Mouse (Mus musculus): ENCODE data around the gene Serping1. TPM values are rescaled to one million over a fixed set of nuclear protein-coding genes. Genes with fewer than 3 reads are reported as not detected.
"Not testable (repeated sequence)": the region's sequence is repeated elsewhere in the genome, so short reads cannot be mapped to it uniquely, and the experiment has no call there.

Gene Serping1
- 10 to 100 TPM; 58.8 to 72.1 TPM for total RNA-seq (2021)
- long read RNA-seq, experiment 1, transcript Serping1-201 (8 exons, 1,768 nt) = major isoform, 11 of 158 reads
- long read RNA-seq, experiment 1, partial matches to known transcripts = 144 of 158 reads
- long read RNA-seq, experiment 1, other reads (novel, unspliced or antisense) = 3 of 158 reads
- long read RNA-seq, experiment 2, transcript Serping1-201 (8 exons, 1,768 nt) = major isoform, 7 of 119 reads
- long read RNA-seq, experiment 2, partial matches to known transcripts = 110 of 119 reads
- long read RNA-seq, experiment 2, other reads (novel, unspliced or antisense) = 2 of 119 reads

DNA sequence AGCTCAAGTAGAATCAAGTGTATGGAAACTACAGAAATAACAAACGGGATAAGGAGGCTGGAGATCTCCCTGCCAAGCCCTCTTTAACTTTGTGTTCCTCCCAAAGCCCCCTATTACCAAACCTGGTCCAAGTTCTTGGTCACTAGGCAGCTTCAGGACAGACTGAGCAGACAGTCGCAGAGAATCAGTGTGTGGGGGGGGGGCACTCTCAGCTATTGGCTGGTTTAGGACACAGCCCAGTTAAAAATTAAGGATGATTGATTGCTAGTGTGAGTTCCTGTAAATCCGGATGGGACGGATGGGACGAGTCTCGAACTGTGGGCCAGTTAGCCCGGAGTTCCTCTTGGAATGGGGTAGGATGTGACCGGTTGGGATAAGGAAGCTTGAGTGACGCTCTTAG, at the start of gene Serping1:
Serping1 (minus strand) TSS at position 204 of the 400 bp plus-strand sequence.
- intact Hi-C loops (cut with DNase I) = no loop called here
- DNase-seq = peak; percentile 9 to 16

DNA sequence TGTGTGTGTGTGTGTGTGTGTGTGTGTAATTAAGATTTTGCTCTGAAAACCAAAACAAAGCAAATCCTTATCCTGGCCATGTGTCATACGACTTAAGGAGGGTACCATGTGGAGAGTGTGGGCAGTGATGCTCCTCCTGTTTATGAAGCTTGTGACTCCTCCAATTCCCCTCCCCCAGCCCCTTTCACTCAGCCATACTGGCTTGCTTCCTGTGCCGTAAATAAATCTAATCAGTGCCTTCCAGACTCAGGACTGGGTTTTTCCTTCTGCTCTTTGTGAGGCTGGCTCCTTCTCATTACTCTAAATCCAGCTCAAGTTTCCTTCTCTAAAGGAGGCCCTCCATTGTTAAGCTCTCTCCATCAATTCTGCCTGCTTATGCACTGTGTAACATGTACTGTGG, 48.0 kb upstream of the Serping1 start:
- intact Hi-C loops (cut with DNase I) = no loop called here
- no peak for DNase-seq

DNA sequence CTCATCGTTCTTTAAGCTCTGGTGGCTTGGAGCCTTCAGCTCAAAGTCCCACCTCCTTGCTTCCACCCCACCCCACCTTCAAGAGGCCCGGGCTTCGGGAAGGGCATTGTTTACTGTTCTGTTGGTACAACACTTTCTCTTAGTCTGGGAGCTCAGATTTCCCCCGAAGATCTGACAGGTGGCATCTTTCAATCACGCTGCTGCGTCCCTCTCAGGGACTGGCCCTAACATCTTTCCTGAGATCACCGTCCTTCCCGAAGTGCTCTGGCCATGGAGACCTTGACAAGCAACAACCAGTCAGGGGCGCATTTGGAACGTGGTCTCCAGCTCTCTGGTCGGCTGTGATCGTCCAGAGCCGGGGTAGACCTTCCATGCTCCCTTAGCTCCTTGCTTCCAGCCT, 47.3 kb upstream of the Serping1 start, which contains the start of gene Smtnl1:
Smtnl1 (minus strand) TSS at position 101 of the 400 bp plus-strand sequence.
- intact Hi-C loops (cut with DNase I) = no loop called here
- DNase-seq = no peak

DNA sequence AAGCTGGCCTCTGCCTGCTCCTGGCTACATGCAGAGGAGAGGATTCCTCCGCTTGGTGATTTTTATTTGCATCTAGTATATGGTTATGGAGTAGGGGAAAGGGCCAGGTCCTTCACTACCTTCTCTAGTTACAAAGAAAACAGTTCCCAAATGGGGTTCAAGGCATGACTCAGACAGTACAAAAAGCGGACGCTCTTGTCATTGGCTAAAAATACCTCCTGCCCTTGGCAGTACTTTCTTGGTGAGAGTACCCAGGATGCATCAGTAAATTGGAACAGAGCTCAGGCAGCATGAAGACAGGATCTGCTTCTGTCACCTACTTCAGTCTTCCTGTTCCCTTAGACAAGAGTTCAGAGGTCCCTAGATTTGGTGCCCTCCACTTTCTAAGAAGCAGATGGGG, 44.6 kb upstream of the Serping1 start:
- DNase-seq = peak in 1 of 2 experiments; percentile 31

DNA sequence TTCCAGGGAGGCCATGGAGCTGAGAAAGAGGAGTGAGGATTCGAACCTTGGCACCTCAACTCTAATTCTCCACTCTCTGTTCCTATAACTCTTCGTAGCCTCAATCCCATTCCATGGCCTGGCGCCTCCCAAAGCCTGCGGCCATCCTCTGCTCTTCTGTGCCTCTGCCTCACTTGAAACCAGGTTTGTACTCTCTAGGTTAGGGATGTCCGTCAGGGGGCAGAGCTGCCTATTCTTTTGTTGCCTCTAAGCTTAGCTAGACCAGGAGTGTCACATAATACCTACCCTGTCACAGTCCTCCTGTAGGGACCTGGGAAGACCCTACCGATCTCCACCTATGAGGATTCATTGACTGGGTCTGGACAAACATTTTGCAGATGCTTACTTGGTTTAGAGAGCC, 37.4 kb upstream of the Serping1 start:
- intact Hi-C loops (cut with DNase I) = no loop called here

More for the DNA sequence above, 44.6 kb upstream of the Serping1 start:
- intact Hi-C loops (cut with DNase I) = loop anchor here (5.0 kb wide), 1 partner anchor 48 kb away; no protein-coding TSS in a partner anchor

DNA sequence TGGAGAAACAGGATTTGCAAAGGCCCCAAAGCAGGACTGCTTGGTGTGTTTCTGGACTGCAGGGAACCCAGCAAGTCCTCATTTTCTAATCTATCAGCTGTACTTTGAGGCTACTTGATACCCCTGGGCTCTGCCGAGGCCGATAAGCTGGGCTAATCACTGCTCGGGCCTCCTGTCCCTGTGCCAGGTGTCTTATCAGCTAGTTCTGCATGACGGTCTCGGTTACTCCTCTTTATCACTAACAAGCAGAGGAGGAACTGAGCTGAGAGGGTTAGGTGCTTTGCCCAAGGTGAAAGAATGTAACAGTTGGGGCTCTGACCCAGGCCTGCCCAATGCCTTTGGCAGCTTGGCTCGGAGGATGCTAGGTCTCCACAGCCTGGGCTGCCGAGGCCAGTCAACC, 36.6 kb upstream of the Serping1 start:
- DNase-seq = peak in 1 of 2 experiments; percentile 9
- intact Hi-C loops (cut with DNase I) = no loop called here

More for the DNA sequence above, 37.4 kb upstream of the Serping1 start:
- DNase-seq = no peak

DNA sequence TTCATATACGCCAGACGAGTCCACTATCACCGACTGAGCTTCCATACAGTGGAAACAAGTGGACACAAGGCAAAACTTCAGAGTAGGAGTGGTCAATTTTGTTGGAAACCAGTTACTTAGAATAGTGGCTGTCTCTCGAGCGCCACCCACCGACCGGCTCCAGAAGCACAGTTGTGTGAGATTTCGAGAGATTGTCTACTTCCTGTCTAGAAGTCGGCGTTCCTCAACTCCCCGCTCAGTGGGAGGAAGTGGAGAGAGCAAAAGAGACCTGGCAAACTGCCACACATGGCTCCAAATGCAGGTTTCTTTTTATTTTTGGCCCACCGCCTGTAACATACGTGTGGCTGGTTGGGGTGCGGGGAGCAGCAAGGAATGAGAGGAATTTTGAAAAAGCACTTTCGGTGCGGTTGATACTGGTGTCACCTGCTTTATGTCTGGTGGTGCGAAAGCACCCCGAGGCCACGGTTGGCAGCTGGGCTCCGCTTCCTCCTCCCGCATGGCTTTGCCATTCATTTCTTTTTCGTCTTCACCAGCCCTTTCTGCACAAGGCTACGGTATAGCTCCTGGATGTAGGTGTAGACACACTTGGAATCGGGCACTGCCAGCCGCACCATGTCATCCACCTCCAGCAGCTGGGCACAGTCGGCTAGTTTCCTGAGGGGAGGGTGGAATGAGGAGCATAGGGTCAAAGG, 35.8 kb upstream of the Serping1 start:
- intact Hi-C loops (cut with DNase I) = no loop called here
- peak; percentile 87 to 89 for DNase-seq

GRCm38 (mm10) chr2:84810526-84810885, 35.3 kb upstream of the Serping1 start:
- intact Hi-C loops (cut with DNase I) = no loop called here
- DNase-seq = no peak

- no peak for DNase-seq
- intact Hi-C loops (cut with DNase I) = loop anchor here (10.0 kb wide), 1 partner anchor 355 kb away; no protein-coding TSS in a partner anchor
These were observed 34.1 kb upstream of the Serping1 start for GRCm38 (mm10) chr2:84809330-84809729.

DNA sequence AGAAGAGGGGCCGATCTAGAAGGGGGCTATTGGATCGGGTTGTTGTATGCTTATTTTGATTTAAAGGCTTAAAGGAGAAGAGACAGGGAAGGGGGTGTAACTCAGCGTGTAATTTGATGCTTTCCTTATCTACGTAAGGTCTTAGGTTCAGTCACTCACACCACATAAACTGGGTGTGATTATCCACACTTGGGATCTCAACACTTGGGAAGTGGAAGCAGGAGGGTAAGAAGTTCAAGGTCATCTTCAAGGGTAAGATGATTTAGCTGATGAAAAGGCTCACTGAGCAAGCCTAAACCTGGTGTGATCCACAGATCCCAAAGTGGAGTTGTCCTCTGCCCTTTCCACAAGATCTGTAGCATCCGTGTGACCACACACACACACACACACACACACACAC, 31.3 kb upstream of the Serping1 start:
- intact Hi-C loops (cut with DNase I) = loop anchor here (10.0 kb wide), 1 partner anchor 352 kb away; no protein-coding TSS in a partner anchor
- no peak for DNase-seq

- intact Hi-C loops (cut with DNase I) = loop anchor here (10.0 kb wide), 1 partner anchor 349 kb away; no protein-coding TSS in a partner anchor
- no peak for DNase-seq
These were observed 28.7 kb upstream of the Serping1 start for GRCm38 (mm10) chr2:84803963-84804362.

DNA sequence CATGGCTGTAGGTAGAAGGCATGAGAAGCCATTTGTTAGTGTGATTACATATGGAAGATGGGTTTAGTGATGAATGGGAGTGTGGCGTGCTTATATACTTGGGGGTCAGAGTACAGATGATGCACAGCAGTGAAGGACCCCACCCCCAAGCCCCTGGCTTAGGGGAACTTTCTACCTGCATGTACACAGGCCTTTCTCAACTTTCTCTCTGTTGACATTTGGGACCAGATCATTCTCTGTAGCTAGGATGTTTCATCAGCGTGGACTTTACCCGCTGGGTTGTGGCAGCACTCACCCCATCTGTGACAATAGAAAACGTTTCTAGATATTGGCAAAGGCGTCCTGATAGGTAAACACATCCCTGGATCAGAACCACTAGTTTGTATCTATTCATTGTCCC, 26.0 kb upstream of the Serping1 start:
- DNase-seq = not testable (repeated sequence)
- intact Hi-C loops (cut with DNase I) = loop anchor here (10.0 kb wide), 1 partner anchor 346 kb away; no protein-coding TSS in a partner anchor

- intact Hi-C loops (cut with DNase I) = loop anchor here (10.0 kb wide), 1 partner anchor 346 kb away; no protein-coding TSS in a partner anchor
- no peak for DNase-seq
These were observed 25.1 kb upstream of the Serping1 start for GRCm38 (mm10) chr2:84800304-84800703.

GRCm38 (mm10) chr2:84799041-84799561, 23.9 kb upstream of the Serping1 start:
- intact Hi-C loops (cut with DNase I) = loop anchor here (5.0 kb wide), 1 partner anchor 57 kb away; the partner anchor contains the start of gene Gm19426
- DNase-seq = peak; percentile 72 to 76

DNA sequence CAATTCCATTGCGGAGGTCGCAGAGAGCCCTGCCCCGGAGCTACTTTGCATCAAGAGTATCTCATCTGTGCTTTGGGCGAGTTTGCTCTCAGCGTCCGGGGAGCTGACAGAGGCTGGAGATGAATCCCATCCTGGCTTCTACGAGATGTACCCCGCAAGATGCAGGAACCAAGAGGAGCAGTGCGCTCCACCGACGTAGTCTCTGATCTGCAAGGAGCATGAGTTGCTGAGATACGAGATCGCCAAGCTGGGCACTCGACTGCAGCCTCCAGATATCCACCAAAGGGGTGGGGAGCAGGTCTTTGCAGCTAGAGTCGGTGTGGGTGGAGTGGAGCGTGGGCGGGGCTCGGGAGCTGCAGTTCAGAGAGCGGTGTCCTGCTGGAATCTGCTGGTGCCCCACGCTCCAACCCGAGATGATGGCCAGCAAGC, 23.3 kb upstream of the Serping1 start, which contains the start of gene Ube2l6:
Ube2l6 (plus strand) TSS at position 336 of the 429 bp plus-strand sequence.
- intact Hi-C loops (cut with DNase I) = loop anchor here (5.0 kb wide), 1 partner anchor 56 kb away; the partner anchor contains the start of gene Gm19426
- peak; percentile 68 to 73 for DNase-seq

DNA sequence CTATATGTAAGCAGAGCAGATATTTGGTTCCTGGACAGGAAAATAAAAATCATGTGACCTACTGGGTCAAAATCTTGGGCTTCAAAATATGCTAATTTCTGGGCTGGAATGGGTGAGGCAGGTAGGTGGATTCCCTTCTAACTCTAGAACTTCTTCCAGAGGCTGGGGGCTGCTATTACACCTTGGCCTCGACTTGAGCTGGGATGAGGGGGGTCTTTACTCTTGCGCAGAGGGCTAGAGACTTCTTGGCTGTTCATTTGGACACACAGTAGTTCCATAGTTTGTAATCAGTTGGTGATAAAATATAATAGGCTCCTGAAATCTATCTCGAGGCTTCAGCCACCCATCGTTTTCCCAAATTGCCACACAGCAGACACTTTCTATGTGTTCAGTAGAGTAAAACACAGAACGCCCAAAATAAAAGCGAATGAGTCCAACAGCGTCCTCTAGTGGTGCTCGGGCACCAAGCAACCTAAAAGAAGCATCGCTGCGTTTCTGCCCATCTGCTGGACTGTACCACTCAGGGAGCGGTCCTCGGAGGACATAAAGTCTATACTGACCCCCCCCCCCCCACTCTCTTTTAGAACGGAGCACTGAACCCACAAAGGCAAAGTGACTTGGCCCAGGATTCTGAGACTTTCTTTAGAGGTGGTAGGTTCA, 22.7 kb upstream of the Serping1 start:
- intact Hi-C loops (cut with DNase I) = loop anchor here (5.0 kb wide), 1 partner anchor 56 kb away; the partner anchor contains the start of gene Gm19426
- DNase-seq = peak; percentile 79 to 86

GRCm38 (mm10) chr2:84793871-84794270, 18.6 kb upstream of the Serping1 start:
- no peak for DNase-seq
- intact Hi-C loops (cut with DNase I) = no loop called here

DNA sequence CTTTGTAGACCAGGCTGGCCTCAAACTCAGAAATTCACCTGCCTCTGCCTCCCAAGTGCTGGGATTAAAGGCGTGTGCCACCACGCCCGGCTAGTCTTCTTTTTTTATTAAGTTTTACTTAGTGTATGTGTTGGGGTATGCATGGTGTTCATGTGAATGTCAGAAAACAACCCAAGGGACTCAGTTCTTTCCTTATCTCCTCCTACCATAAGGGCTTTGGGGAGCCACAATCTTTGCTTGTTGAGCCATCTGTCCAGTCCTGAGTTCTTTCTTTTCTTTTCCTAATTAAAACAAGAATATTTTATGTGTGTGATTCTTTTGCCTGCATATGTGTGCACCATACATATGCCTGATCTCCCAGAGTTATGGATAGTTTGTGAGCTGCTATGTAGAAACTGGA, 17.9 kb upstream of the Serping1 start:
- DNase-seq = no peak
- intact Hi-C loops (cut with DNase I) = no loop called here

DNA sequence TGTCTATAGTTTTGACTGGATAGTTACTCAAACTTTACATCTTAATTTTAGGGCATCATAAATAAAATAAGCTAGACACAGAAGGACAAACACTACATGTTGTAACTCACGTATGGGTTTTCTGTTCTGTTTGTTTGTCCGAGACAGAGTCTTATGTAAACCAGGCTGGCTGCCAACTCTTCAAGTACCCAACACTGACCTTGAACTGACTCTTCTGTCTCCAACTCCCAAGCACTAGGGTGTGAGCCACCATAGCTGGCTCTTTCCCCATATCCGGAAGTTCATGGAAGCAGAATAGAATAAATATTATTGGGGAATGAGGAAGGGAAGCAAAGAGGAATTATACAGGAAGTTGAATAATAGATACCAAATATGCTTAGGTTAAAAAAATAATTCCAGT, 17.3 kb upstream of the Serping1 start:
- intact Hi-C loops (cut with DNase I) = no loop called here
- DNase-seq = peak in 1 of 2 experiments; percentile 31

DNA sequence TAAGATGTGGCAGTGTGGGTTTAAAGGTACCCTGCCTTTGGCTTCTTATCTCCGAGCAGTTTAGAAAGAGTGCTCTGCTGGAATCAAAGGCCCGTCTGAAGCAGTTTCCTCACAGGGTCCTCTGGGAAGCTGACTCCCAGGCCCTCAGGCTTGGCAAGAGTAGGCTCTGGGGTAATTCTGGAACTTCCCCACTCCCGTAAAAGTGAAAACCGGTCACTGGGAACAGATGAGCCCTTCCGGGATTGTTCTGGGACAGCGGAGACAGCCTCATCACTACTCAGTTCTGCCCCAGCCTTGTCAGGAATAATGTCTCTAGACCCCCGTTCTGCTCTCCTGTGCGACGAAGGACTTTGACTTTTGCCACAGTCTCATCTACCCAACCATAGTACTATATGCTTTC, 15.2 kb upstream of the Serping1 start:
- DNase-seq = no peak
- intact Hi-C loops (cut with DNase I) = no loop called here

Data from heart, postnatal 14 days (tissue).